Mouse (Mus musculus) lung, embryonic 16.5 days (tissue): ENCODE data around the gene Rbm39. TPM values are rescaled to one million over a fixed set of nuclear protein-coding genes. Genes with fewer than 3 reads are reported as not detected.

Source experiments
- ATAC-seq: fragments of 200-750 bp; cut with Nextera tagmentation; 2 replicates; pipeline ENCODE4 v1.8.0; 2017; ENCODE audit warnings: low read depth, mild to moderate bottlenecking, moderate library complexity
- H3K27ac ChIP-seq: fragments of 300-500 bp; sonication (generic); 2 replicates; pipeline ENCODE4 v1.5.1; 2014; ENCODE audit warnings: mild to moderate bottlenecking, control low read depth, low read length
- H3K27me3 ChIP-seq: fragments of 300-500 bp; sonication (generic); 2 replicates; pipeline ENCODE4 v1.6.1; 2014; ENCODE audit warnings: low read depth, low read length, mixed read lengths; ENCODE audit not compliant: control insufficient read depth, insufficient read depth
- H3K36me3 ChIP-seq: fragments of 300-500 bp; sonication (generic); 2 replicates; pipeline ENCODE4 v1.6.1; 2014; ENCODE audit warnings: low read length; ENCODE audit not compliant: control insufficient read depth, insufficient read depth
- H3K4me1 ChIP-seq: fragments of 300-500 bp; sonication (generic); replicated peaks from 2 replicates; pipeline ENCODE4 v1.6.1; 2014; ENCODE audit warnings: low read length, mixed read lengths; ENCODE audit not compliant: control insufficient read depth, insufficient read depth
- H3K4me2 ChIP-seq: fragments of 300-500 bp; sonication (generic); 2 replicates; pipeline ENCODE4 v1.6.1; 2014; ENCODE audit warnings: low read depth, low read length, control low read depth
- H3K4me3 ChIP-seq: fragments of 300-500 bp; sonication (generic); 2 replicates; pipeline ENCODE4 v1.5.1; 2014; ENCODE audit warnings: mild to moderate bottlenecking, low read length, control low read depth
- H3K9ac ChIP-seq: fragments of 300-500 bp; sonication (generic); 2 replicates; pipeline ENCODE4 v1.6.1; 2014; ENCODE audit warnings: low read length, control low read depth
- H3K9me3 ChIP-seq: fragments of 300-500 bp; sonication (generic); 2 replicates; pipeline ENCODE4 v1.6.1; 2016; ENCODE audit warnings: low read length; ENCODE audit not compliant: control insufficient read depth
- WGBS: fragments of 180-500 bp; shearing (Covaris S2); extraction: QIAGEN DNeasy Blood & Tissue Kit; methylation state at CpG from one replicate; pipeline ENCODE4 v1.1.7; 2014; 5-methylcytosine and 5-hydroxymethylcytosine counted together
- polyA plus RNA-seq: library from polyadenylated mRNA; unstranded; fragments of >200 nt; fragmentation: Nextera tagmentation; extraction: Ambion mirVana; gene quantifications from 2 replicates; pipeline ENCODE4 v1.2.1, GENCODE M21; 2015

Rbm39 gene
- polyA plus RNA-seq = 628 and 645 TPM in 2 replicates

DNA sequence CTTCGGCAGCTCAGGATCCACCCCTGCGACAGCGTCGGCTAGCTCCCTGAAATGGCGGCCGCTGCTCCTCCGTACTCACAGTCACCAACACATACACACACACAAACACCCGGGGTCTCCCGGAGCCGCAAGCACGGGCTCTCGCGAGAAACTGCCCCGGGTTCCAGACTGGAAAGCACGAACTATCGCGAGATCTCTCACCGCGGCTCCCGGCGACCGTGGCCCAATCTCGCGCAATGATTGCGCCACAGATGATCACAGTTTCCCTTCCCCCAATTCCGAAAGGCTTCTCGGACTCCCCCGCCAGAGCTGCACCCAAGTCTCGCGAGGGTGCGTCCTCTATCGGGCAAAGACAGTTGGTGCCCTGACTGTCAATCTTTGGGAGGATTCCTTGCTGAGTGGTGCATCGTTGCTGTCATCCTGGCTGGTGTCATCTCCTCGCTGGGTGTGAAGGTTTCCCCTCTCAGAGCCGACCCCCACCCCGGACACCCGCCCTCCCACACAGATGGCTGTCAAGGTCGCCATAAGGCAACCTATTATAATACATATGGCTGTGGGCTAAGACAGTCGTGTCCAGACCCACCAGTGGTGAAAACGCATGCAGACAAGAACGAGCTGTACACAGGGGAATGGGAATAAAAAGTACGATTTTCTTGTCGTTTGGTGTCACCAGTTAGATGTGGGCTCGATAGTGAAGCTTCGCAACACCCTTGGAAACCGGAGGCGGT lies at the start of gene Rbm39:
TSS of gene Rbm39 (minus strand) at position 145 of the 728 bp plus-strand sequence.
- ATAC-seq = peak; percentile 98
- H3K4me1 ChIP-seq = peaks cover 14% of the 10 kb centered on the region
- no peaks in the 10 kb centered on the region for H3K9me3 ChIP-seq
- H3K36me3 ChIP-seq = peaks cover 14% of the 10 kb centered on the region
- H3K27ac ChIP-seq = peak within 1 kb of the TSS; percentile 92
- H3K27me3 ChIP-seq = no peaks in the 10 kb centered on the region
- H3K4me3 ChIP-seq = peak within 1 kb of the TSS; percentile 87
- 0% methylated on average over 47 of the region's 47 CpGs for WGBS
- H3K4me2 ChIP-seq = peak within 1 kb of the TSS; percentile 68
- H3K9ac ChIP-seq = peak within 1 kb of the TSS; percentile 99

DNA sequence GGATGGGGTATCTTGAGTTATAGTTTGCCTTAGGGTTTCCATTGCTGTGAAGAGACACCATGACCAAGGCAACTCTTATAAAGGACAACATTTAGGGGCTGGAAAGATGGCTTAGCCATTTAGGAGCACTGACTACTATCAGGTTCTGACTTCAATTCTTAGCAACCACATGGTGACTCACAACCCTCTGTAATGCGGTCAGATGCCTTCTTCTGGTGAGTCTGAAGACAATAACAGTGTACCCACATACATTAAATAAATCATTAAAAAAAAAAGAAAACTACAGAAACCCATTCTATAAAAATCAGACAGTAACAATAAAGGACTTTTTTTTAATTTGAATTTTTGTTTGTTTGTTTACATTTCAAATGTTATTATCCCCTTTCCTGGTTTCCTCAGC lies 49.1 kb upstream of the Rbm39 start:
- H3K9me3 ChIP-seq = no peaks in the 10 kb centered on the region
- peaks cover 13% of the 10 kb centered on the region for H3K36me3 ChIP-seq

DNA sequence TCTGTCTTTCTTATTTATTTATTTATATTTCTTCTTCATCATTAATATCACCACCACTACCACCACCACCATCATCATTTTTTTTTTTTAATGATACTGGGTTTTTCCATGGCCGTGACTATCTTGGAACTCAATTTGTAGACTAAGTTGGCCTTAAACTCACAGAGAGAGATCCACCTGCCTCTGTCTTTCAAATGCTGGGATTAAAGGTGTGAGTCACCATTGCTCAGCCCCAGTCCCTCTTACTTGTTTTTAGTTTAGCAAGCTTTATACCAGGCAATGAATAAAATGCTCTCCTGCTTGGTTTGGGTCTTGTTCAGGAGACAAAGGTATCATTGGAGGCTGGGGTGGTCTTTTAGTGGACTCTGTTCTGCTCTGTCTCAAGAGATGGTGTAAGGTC lies 47.7 kb upstream of the Rbm39 start:
- H3K4me3 ChIP-seq = no peak overlapping the region
- no peak for ATAC-seq
- H3K27ac ChIP-seq = no peak overlapping the region
- H3K27me3 ChIP-seq = no peaks in the 10 kb centered on the region
- 92% methylated on average over 1 of the region's 1 CpGs for WGBS
- H3K4me2 ChIP-seq = no peak overlapping the region
- peaks cover 15% of the 10 kb centered on the region for H3K36me3 ChIP-seq
- no peak overlapping the region for H3K9ac ChIP-seq
- H3K4me1 ChIP-seq = no peaks in the 10 kb centered on the region
- no peaks in the 10 kb centered on the region for H3K9me3 ChIP-seq

More for the DNA sequence above, 49.1 kb upstream of the Rbm39 start:
- no peaks in the 10 kb centered on the region for H3K27me3 ChIP-seq
- H3K27ac ChIP-seq = no peak overlapping the region
- H3K4me2 ChIP-seq = no peak overlapping the region
- 100% methylated on average over 1 of the region's 1 CpGs for WGBS
- H3K4me1 ChIP-seq = no peaks in the 10 kb centered on the region
- H3K4me3 ChIP-seq = no peak overlapping the region
- ATAC-seq = no peak
- no peak overlapping the region for H3K9ac ChIP-seq

GRCm38 (mm10) chr2:156224043-156224442 lies 44.0 kb upstream of the Rbm39 start:
- no peaks in the 10 kb centered on the region for H3K9me3 ChIP-seq
- 77% methylated on average over 5 of the region's 5 CpGs for WGBS
- H3K4me2 ChIP-seq = no peak overlapping the region
- peaks cover 9% of the 10 kb centered on the region for H3K36me3 ChIP-seq
- no peaks in the 10 kb centered on the region for H3K4me1 ChIP-seq
- no peaks in the 10 kb centered on the region for H3K27me3 ChIP-seq
- ATAC-seq = no peak
- no peak overlapping the region for H3K9ac ChIP-seq
- no peak overlapping the region for H3K27ac ChIP-seq
- no peak overlapping the region for H3K4me3 ChIP-seq

- Histone ChIP-seq H3K36me3 (peaks cover 7% of the 10 kb centered on the region), H3K4me1 (no peaks in the 10 kb centered on the region), H3K9me3 (no peaks in the 10 kb centered on the region), H3K4me2 (no peak overlapping the region), H3K4me3 (no peak overlapping the region), H3K27ac (no peak overlapping the region), H3K9ac (no peak overlapping the region), H3K27me3 (no peaks in the 10 kb centered on the region)
- ATAC-seq = no peak
Measured at GRCm38 (mm10) chr2:156222100-156222499, 42.1 kb upstream of the Rbm39 start.

DNA sequence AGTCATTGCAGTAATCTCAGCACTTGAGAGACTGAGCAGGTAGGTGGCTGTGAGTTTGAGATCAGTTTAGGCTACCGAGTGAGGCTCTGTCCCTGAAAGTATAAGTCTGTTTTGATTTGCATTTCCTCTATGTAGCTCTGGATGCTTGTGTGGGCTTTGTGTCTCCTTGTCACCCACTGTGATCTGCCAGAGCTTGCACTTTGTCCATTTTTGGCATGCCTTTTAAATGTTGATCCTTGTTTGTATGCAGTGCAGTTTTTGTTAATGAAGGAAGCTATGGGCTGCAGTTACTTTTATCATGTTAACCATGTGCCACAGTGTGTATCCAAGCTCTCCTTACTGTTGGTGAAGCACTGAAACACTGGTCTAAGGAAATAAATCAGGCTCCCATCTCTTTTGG lies 37.7 kb upstream of the Rbm39 start:
- Histone ChIP-seq H3K4me1 (no peaks in the 10 kb centered on the region), H3K9me3 (no peaks in the 10 kb centered on the region), H3K36me3 (no peaks in the 10 kb centered on the region), H3K27ac (no peak overlapping the region), H3K4me3 (no peak overlapping the region), H3K4me2 (no peak overlapping the region), H3K9ac (no peak overlapping the region), H3K27me3 (no peaks in the 10 kb centered on the region)
- WGBS = 66% methylated on average over 1 of the region's 1 CpGs
- ATAC-seq = no peak

DNA sequence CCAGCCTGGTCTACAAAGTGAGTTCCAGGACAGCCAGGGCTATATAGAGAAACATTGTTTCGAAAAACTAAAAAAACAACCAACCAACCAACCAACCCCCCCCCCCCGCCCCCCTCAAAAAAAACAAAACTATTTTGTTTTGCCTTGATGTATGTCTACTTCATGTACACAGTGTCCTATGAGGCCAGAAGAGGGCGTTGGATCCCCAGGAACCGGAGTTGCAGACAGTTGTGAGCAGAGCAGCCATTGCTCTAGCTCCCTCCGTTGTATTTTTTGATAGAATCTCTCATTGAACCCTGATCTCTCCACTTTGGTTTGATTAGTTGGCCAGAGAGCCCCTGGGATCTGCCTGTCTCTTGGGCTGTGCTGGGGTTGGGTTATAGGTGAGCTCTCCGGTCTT lies 23.9 kb upstream of the Rbm39 start:
- 93% methylated on average over 6 of the region's 6 CpGs for WGBS

DNA sequence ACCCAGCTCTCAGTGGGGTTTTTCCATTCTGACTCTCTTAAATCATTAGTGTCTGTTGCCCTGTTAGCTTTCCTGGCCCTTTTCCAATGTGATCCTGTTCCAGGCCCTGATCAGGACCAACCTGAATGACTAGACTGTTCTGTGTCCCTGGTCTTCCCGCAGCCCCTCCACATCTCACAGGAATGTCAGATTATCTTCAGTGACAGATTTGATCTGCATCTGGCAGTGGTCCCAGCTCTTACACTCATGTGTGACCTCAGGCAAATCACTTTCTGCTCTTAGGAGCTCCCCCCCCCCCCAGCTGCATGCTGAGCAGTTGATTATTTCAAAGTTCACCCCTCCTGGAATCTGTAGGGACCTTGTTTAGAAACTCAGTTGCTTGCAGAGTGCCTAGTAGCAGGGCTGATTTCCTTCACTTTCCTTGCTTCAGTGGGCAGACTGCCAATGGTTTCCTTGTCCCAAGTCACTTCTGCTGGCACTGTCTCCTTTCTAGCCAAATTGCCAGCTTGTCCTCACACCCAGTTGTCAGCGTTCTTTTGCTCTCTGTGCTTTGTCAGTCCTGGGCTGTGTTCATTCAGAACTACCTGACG lies 22.9 kb upstream of the Rbm39 start:
- no peaks in the 10 kb centered on the region for H3K27me3 ChIP-seq
- no peak overlapping the region for H3K4me3 ChIP-seq
- peaks cover 25% of the 10 kb centered on the region for H3K4me1 ChIP-seq
- whole genome bisulfite sequencing = 15% methylated on average over 3 of the region's 3 CpGs
- H3K9me3 ChIP-seq = no peaks in the 10 kb centered on the region
- H3K36me3 ChIP-seq = peaks cover 6% of the 10 kb centered on the region
- H3K9ac ChIP-seq = 0 out of 2 replicates have a peak overlapping the region, but pooled peaks have one; percentile 1
- no peak overlapping the region for H3K4me2 ChIP-seq
- H3K27ac ChIP-seq = peak overlapping the region; percentile 70
- peak; percentile 80 for ATAC-seq

More for the DNA sequence above, 23.9 kb upstream of the Rbm39 start:
- no peak for ATAC-seq
- no peaks in the 10 kb centered on the region for H3K27me3 ChIP-seq
- no peak overlapping the region for H3K27ac ChIP-seq
- H3K4me2 ChIP-seq = no peak overlapping the region
- peaks cover 19% of the 10 kb centered on the region for H3K4me1 ChIP-seq
- no peak overlapping the region for H3K4me3 ChIP-seq
- peaks cover 6% of the 10 kb centered on the region for H3K36me3 ChIP-seq
- no peaks in the 10 kb centered on the region for H3K9me3 ChIP-seq
- no peak overlapping the region for H3K9ac ChIP-seq

DNA sequence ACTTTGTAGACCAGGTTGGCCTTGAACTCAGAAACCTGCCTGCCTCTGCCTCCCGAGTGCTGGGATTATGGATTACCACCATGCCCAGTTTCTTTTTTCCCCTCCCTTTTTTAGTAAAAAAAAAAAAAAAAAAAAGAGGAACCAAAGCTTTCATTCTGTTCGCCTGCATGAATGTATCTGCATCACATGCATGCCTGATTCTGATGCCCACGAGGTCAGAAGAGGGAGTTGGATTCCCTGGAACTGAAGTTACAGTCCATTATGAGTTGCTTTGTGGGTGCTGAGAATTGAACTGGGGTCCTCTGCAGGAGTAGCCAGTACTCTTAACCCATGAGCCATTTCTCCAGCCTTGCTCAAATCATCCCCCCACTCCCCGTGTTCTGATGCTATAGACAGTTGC lies 21.4 kb upstream of the Rbm39 start:
- Histone ChIP-seq H3K4me3 (no peak overlapping the region), H3K27ac (no peak overlapping the region), H3K4me1 (peaks cover 31% of the 10 kb centered on the region), H3K9ac (no peak overlapping the region), H3K27me3 (no peaks in the 10 kb centered on the region), H3K9me3 (no peaks in the 10 kb centered on the region), H3K36me3 (peaks cover 6% of the 10 kb centered on the region), H3K4me2 (no peak overlapping the region)
- no peak for ATAC-seq
- 93% methylated on average over 4 of the region's 4 CpGs for WGBS
